Mouse (Mus musculus): ENCODE results near the gene AC129217.1. TPM values are rescaled to one million over a fixed set of nuclear protein-coding genes. Genes with fewer than 3 reads are reported as not detected.

Gene AC129217.1
- polyA plus RNA-seq, 1 experiment from 2014 or later, result not detected

DNA sequence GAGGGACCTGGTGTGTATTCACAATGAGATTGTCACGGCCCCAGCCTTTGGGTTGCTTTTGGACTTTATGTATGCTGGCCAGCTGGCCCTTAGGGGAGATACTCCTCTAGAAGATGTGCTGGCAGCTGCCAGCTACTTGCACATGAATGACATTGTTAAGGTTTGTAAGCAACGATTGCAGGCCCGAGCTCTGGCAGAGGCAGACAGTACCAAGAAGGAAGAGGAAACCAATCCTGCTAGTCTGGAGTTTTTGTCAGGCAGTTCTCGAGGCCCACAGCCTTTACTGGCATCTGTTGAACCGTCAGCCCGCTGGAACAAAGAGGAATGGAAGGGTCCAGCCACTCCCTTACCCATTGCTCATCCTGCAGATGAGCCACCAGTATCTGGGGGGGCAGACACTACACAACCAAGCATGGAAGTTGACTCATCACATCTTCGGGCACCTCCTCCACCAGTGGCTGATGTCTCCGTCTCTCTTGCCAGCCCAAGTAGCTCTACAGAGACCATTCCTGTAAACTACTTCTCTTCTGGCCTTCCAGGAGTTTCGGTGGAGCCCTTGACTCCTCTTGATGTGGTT, 26.3 kb upstream of the AC129217.1 start:
- 87% methylated on average over 9 of the region's 9 CpGs for WGBS
- Histone ChIP-seq H3K9ac (ENCODE audit: low read depth, low read length) (peak overlapping the region; percentile 74; the same call in 1 of the 2 replicates), H3K4me3 (ENCODE audit: low read depth, low read length) (peak overlapping the region; percentile 70)

DNA sequence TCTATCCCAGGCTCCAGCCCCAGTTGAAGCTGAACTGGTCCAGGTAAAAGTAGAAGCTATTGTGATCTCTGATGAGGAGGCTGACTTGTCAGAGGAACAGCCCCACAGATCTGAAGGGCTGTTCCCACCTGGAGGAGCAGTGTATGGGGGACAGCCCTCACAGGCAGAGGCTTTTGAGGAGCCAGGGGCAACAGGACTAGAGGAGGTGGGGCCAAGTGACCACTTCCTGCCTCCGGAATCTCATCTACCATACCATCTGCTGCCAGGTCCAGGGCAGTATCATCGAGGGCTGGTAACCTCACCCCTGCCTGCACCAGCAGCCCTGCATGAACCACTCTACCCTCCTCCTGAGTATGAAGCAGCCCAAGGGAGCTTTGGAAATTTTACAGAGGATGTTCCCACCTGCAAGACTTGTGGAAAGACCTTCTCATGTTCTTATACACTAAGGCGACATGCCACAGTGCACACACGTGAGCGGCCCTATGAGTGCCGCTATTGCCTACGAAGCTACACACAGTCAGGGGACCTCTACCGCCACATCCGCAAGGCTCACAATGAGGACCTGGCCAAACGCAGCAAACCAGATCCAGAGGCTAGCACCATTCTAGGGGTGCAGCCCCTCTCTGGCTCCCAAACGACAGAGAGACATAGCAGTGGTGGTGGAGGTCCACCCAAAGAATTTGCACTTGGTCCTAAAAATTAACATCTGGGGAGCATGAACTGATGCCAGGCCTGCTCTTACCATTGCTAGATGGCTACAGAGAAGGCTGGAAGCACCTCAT, 25.5 kb upstream of the AC129217.1 start:
- no peak for ATAC-seq
- no peak overlapping the region for H3K4me3 ChIP-seq (ENCODE audit: low read depth, low read length)
- 92% methylated on average over 11 of the region's 11 CpGs for WGBS

More for the DNA sequence above, 26.3 kb upstream of the AC129217.1 start:
- no peaks in the 10 kb centered on the region for H3K27me3 ChIP-seq (ENCODE audit: control insufficient read depth, insufficient read depth, low read depth, low read length)
- no peak for ATAC-seq
- H3K36me3 ChIP-seq (ENCODE audit: control insufficient read depth, insufficient read depth, low read length), result peaks cover 7% of the 10 kb centered on the region
- H3K4me2 ChIP-seq (ENCODE audit: low read length), result peak overlapping the region; percentile 67
- peak overlapping the region; percentile 95 for H3K27ac ChIP-seq (ENCODE audit: low read length)
- H3K4me1 ChIP-seq (ENCODE audit: control insufficient read depth, insufficient read depth, low read length), result peaks cover 14% of the 10 kb centered on the region
- no peaks in the 10 kb centered on the region for H3K9me3 ChIP-seq (replicated peaks; ENCODE audit: control insufficient read depth, low read length, poor library complexity, severe bottlenecking)

DNA sequence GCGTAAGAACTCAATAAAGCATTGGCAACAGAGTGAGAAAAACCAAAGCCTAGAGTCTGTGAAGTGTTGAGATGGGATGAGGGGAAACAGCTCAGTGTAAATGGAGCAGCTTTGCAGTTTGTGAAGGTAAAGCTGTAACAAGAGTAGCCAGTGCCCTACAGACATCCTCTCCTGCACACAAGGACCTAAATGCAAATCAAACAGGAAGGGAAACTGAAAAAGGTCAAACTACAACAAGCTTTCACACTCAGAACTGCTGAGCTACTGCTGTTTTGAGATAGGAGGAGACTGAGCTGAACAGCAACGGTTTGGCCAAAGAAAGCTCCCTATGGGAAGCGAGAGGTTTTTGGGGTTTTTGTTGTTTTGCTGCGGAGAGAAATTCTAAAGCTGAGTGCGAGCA, 22.8 kb upstream of the AC129217.1 start:
- H3K9ac ChIP-seq (ENCODE audit: low read depth, low read length), result no peak overlapping the region
- H3K4me3 ChIP-seq (ENCODE audit: low read depth, low read length), result no peak overlapping the region
- WGBS, result 93% methylated on average over 5 of the region's 5 CpGs
- peaks cover 10% of the 10 kb centered on the region for H3K36me3 ChIP-seq (ENCODE audit: control insufficient read depth, insufficient read depth, low read length)
- no peaks in the 10 kb centered on the region for H3K9me3 ChIP-seq (replicated peaks; ENCODE audit: control insufficient read depth, low read length, poor library complexity, severe bottlenecking)
- H3K4me2 ChIP-seq (ENCODE audit: low read length), result no peak overlapping the region
- peaks cover 11% of the 10 kb centered on the region for H3K4me1 ChIP-seq (ENCODE audit: control insufficient read depth, insufficient read depth, low read length)
- ATAC-seq, result no peak
- H3K27ac ChIP-seq (ENCODE audit: low read length), result no peak overlapping the region
- no peaks in the 10 kb centered on the region for H3K27me3 ChIP-seq (ENCODE audit: control insufficient read depth, insufficient read depth, low read depth, low read length)

More for the DNA sequence above, 25.5 kb upstream of the AC129217.1 start:
- Histone ChIP-seq H3K4me2 (ENCODE audit: low read length) (no peak overlapping the region), H3K9me3 (replicated peaks; ENCODE audit: control insufficient read depth, low read length, poor library complexity, severe bottlenecking) (no peaks in the 10 kb centered on the region), H3K4me1 (ENCODE audit: control insufficient read depth, insufficient read depth, low read length) (peaks cover 14% of the 10 kb centered on the region), H3K9ac (ENCODE audit: low read depth, low read length) (no peak overlapping the region), H3K27me3 (ENCODE audit: control insufficient read depth, insufficient read depth, low read depth, low read length) (no peaks in the 10 kb centered on the region), H3K27ac (ENCODE audit: low read length) (no peak overlapping the region), H3K36me3 (ENCODE audit: control insufficient read depth, insufficient read depth, low read length) (peaks cover 7% of the 10 kb centered on the region)

- Histone ChIP-seq H3K9ac (ENCODE audit: low read depth, low read length) (no peak overlapping the region), H3K27ac (ENCODE audit: low read length) (no peak overlapping the region), H3K4me3 (ENCODE audit: low read depth, low read length) (no peak overlapping the region), H3K36me3 (ENCODE audit: control insufficient read depth, insufficient read depth, low read length) (peaks cover 5% of the 10 kb centered on the region; the same call in 1 of the 2 replicates), H3K9me3 (replicated peaks; ENCODE audit: control insufficient read depth, low read length, poor library complexity, severe bottlenecking) (no peaks in the 10 kb centered on the region), H3K4me1 (ENCODE audit: control insufficient read depth, insufficient read depth, low read length) (peaks cover 28% of the 10 kb centered on the region), H3K27me3 (ENCODE audit: control insufficient read depth, insufficient read depth, low read depth, low read length) (no peaks in the 10 kb centered on the region), H3K4me2 (ENCODE audit: low read length) (no peak overlapping the region)
- WGBS, result 72% methylated on average over 11 of the region's 11 CpGs
- ATAC-seq, result no peak
These were observed 13.8 kb upstream of the AC129217.1 start for GRCm38 (mm10) chr19:8815812-8816211.

GRCm38 (mm10) chr19:8817001-8817400, 12.6 kb upstream of the AC129217.1 start:
- Histone ChIP-seq H3K27me3 (ENCODE audit: control insufficient read depth, insufficient read depth, low read depth, low read length) (no peaks in the 10 kb centered on the region), H3K4me2 (ENCODE audit: low read length) (peak overlapping the region; percentile 35), H3K9me3 (replicated peaks; ENCODE audit: control insufficient read depth, low read length, poor library complexity, severe bottlenecking) (no peaks in the 10 kb centered on the region), H3K27ac (ENCODE audit: low read length) (no peak overlapping the region), H3K4me1 (ENCODE audit: control insufficient read depth, insufficient read depth, low read length) (peaks cover 35% of the 10 kb centered on the region), H3K36me3 (ENCODE audit: control insufficient read depth, insufficient read depth, low read length) (0 out of 2 replicates have a peak, but pooled peaks cover 2% of the 10 kb centered on the region), H3K4me3 (ENCODE audit: low read depth, low read length) (no peak overlapping the region), H3K9ac (ENCODE audit: low read depth, low read length) (peak overlapping the region; percentile 28; the same call in 1 of the 2 replicates)
- WGBS, result 30% methylated on average over 3 of the region's 3 CpGs
- no peak for ATAC-seq

- H3K4me2 ChIP-seq (ENCODE audit: low read length), result peak overlapping the region; percentile 100
- 0 out of 2 replicates have a peak, but pooled peaks cover 2% of the 10 kb centered on the region for H3K36me3 ChIP-seq (ENCODE audit: control insufficient read depth, insufficient read depth, low read length)
- peak overlapping the region; percentile 99 for H3K4me3 ChIP-seq (ENCODE audit: low read depth, low read length)
- ATAC-seq, result no peak
- 29% methylated on average over 14 of the region's 14 CpGs for WGBS
- no peaks in the 10 kb centered on the region for H3K9me3 ChIP-seq (replicated peaks; ENCODE audit: control insufficient read depth, low read length, poor library complexity, severe bottlenecking)
- H3K27me3 ChIP-seq (ENCODE audit: control insufficient read depth, insufficient read depth, low read depth, low read length), result no peaks in the 10 kb centered on the region
- H3K27ac ChIP-seq (ENCODE audit: low read length), result peak overlapping the region; percentile 97
- peaks cover 49% of the 10 kb centered on the region for H3K4me1 ChIP-seq (ENCODE audit: control insufficient read depth, insufficient read depth, low read length)
- peak overlapping the region; percentile 74 for H3K9ac ChIP-seq (ENCODE audit: low read depth, low read length)
These were observed 11.2 kb upstream of the AC129217.1 start for GRCm38 (mm10) chr19:8818301-8818798.

DNA sequence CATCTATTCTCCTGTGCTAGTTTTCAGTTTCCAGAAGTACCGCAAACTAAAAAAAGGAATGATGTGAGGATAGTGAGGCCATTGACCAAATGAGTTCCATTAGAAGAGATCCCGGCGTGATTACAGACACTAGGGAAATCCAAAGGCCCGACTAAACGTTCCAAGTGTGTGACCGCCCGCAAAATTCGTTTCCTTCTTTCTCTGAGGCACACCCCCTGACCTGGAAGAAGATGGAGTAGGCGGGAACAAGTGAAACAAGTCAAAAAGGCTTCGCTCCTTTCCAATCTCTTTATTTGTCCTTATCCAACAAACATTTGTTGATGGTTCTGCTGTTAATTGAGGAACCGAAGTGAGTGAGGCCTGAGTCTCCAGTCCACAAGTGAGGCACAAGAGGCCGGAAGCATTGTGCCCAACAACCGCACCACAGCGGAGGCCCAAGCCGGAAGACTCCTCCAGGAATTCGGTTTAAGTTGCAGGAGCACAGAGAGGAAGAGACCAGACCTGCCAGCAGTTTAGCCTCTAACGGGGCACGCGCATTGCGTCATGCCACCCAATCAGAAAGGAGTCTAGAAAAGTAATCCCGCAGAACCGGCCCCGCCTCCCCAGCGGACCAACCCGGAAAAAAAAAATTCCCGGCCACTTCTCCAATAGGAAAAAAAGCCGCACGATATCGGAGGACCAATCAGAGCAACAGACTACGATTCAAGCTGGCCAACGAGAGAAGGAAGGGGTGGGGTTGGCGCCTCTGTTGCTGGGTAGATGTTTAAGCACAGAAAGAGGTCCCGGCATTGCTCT, 10.6 kb upstream of the AC129217.1 start, which contains the start of gene Ttc9c:
Ttc9c (minus strand) TSS at position 533 of the 795 bp plus-strand sequence.
- peak; percentile 94 for ATAC-seq

GRCm38 (mm10) chr19:8819596-8820423, 9.8 kb upstream of the AC129217.1 start, which contains the start of gene Hnrnpul2:
TSS of gene Hnrnpul2 (plus strand) at chr19:8820010.
- Histone ChIP-seq H3K9me3 (replicated peaks; ENCODE audit: control insufficient read depth, low read length, poor library complexity, severe bottlenecking) (no peaks in the 10 kb centered on the region), H3K4me2 (ENCODE audit: low read length) (peak within 1 kb of the TSS; percentile 100), H3K27ac (ENCODE audit: low read length) (peak within 1 kb of the TSS; percentile 97), H3K9ac (ENCODE audit: low read depth, low read length) (peak within 1 kb of the TSS; percentile 74), H3K4me3 (ENCODE audit: low read depth, low read length) (peak within 1 kb of the TSS; percentile 99), H3K27me3 (ENCODE audit: control insufficient read depth, insufficient read depth, low read depth, low read length) (no peaks in the 10 kb centered on the region), H3K36me3 (ENCODE audit: control insufficient read depth, insufficient read depth, low read length) (peaks cover 6% of the 10 kb centered on the region), H3K4me1 (ENCODE audit: control insufficient read depth, insufficient read depth, low read length) (peaks cover 50% of the 10 kb centered on the region)
- ATAC-seq, result peak; percentile 96
- WGBS, result under 1% methylated on average over 75 of the region's 83 CpGs

More for the DNA sequence above, 10.6 kb upstream of the AC129217.1 start, which contains the start of gene Ttc9c:
- Histone ChIP-seq H3K4me1 (ENCODE audit: control insufficient read depth, insufficient read depth, low read length) (peaks cover 50% of the 10 kb centered on the region), H3K9me3 (replicated peaks; ENCODE audit: control insufficient read depth, low read length, poor library complexity, severe bottlenecking) (no peaks in the 10 kb centered on the region), H3K4me3 (ENCODE audit: low read depth, low read length) (peak within 1 kb of the TSS; percentile 99), H3K4me2 (ENCODE audit: low read length) (peak within 1 kb of the TSS; percentile 100), H3K36me3 (ENCODE audit: control insufficient read depth, insufficient read depth, low read length) (no peaks in the 10 kb centered on the region), H3K9ac (ENCODE audit: low read depth, low read length) (peak within 1 kb of the TSS; percentile 74), H3K27me3 (ENCODE audit: control insufficient read depth, insufficient read depth, low read depth, low read length) (no peaks in the 10 kb centered on the region), H3K27ac (ENCODE audit: low read length) (peak within 1 kb of the TSS; percentile 97)
- WGBS, result 1% methylated on average over 33 of the region's 33 CpGs
